Mouse (Mus musculus) lung, postnatal 0 days (tissue): Measurements from ENCODE around the gene H2-Eb2.

Source experiments
- CTCF ChIP-seq: IDR thresholded peaks from 2 replicates; pipeline ENCODE4 v1.5.1; 2016; ENCODE audit warnings: antibody characterized with exemption, mild to moderate bottlenecking
- EP300 ChIP-seq: IDR thresholded peaks from 2 replicates; pipeline ENCODE4 v1.6.1; 2016; ENCODE audit warnings: antibody characterized with exemption, mild to moderate bottlenecking, control low read depth

GRCm38 (mm10) chr17:34379451-34379850 lies 54.0 kb downstream of the H2-Eb2 start:
- TF ChIP-seq CTCF = no peak
- no peak for TF ChIP-seq EP300
